Mouse (Mus musculus): ENCODE measurements around the gene Gm12888. TPM values are rescaled to one million over a fixed set of nuclear protein-coding genes. Genes with fewer than 3 reads are reported as not detected.
"Not testable (repeated sequence)": the region's sequence is repeated elsewhere in the genome, so short reads cannot be mapped to it uniquely, and the experiment has no call there.

Gene Gm12888
- total RNA-seq (2021), result not detected in 2 replicates
- long read RNA-seq, experiment 1, result 0 reads
- long read RNA-seq, experiment 2, result 0 reads

DNA sequence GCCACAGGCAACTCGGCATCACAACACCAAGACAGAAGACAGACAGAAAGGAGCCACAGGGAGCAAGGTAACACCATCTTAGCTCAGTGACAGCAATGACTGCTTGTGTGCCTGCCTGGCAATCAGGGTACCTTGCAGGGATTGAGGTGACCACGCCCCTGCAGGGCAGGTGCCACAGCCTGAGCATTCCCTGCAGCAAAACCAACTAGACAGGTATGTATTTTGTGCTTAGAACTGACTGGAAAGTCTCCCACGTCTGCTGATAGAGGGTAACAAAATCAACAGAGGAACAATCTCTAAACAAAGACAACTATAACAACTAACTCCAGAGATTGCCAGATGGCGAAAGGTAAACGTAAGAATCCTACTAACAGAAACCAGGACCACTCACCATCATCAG is at the start of gene Gm12888:
Gm12888 (minus strand) TSS at position 101 of the 400 bp plus-strand sequence.
- DNase-seq, result not testable (repeated sequence)

Other genes starting within 250 kb of the Gm12888 start
- gene Zmpste24, start 226.7 kb downstream of the Gm12888 start, total RNA-seq (2021), result 36.5 and 36.9 TPM in 2 replicates
- not detected in 2 replicates for gene Tmco2, start 215.7 kb downstream of the Gm12888 start, total RNA-seq (2021)
- gene Rlf, start 109.8 kb downstream of the Gm12888 start, total RNA-seq (2021), result 16.5 TPM in 2 replicates
- gene Gm12886, start 98.2 kb upstream of the Gm12888 start, total RNA-seq (2021), result not detected in 2 replicates

Data from adrenal gland, postnatal 14 days (tissue).